Mouse (Mus musculus) right cerebral cortex, adult 2 months (tissue): Measurements from ENCODE around the gene Agps.

Experiments used
- DNase-seq, 2 experiments: peaks; one replicate each; pipeline ENCODE4 v3.0.0; 2021 to 2022; ENCODE audit warnings: low spot score in 2 of 2

The Agps gene

DNA sequence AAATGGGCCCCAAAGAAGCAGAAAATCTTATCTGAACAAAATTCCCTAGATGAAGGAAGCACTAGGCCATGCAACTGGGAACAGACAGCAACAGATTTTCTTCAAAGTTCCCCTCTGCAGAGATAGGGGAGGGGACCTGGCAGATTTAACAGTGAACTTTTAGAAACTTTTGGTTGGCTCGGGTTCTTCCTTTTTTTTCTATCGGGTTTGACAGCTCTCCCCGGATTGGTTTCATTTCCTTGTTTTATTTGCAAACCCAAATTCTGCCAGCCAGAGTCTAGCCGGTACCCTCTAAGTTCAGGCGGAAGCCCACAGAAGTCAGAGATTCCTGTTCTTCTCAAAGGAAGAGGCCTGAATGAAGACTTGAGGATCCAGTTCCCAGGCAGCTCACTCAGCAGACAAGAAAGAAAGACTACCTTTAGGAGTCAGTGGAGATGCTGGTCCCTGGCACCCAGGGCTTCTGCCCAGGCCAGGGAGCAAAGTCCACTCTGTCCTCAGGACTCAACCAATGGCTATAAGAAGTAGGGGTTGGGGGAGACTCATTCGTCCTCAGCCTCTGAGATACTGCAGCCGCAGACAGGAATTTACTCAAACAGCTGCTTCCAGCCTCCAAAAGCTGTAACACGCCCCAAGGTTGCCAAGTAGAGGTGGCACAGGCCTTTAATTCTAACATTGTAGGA, 2.9 kb upstream of the Agps start:
- DNase-seq: no peak

DNA sequence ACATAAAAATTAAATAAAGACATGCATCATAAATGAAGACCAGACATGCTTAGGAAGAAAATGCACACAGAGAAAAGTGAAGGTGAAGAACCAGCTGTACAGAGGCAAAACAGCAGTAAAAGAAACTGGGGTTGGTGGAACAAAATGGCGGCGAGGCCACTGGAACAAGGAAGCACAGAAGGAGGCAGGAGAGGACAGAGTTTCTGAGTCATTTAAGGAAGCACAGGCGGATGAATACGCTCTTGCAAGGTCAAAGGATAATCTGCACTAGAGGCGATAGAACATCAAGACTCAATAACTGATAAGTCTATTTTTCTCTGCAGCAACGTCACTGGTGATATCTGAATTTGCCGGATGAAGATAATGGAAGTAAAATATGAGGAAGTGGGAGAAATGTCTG, 1.7 kb upstream of the Agps start:
- no peak for DNase-seq

DNA sequence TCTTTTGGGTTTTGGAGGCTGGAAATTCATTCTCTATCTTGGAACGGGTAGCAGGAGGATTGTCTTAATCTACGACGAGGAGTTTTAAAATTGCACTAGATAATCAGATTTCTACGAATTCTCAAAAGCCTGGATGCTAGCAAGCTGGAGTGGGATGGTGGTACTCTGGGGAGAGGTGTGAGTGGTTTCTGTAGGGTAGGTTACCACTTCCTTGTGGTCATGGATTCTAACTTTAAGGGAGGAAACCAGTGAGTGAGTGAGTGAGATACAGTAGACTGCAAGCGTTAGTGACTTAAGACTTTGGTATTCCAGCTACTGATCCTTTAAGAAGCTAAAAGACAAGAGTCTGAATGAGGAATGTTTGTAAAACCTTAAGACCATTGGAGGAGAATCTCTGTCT, 804 bp downstream of the Agps start:
- no peak for DNase-seq

GRCm38 (mm10) chr2:75834492-75834891, 2.5 kb downstream of the Agps start:
- DNase-seq: no peak

DNA sequence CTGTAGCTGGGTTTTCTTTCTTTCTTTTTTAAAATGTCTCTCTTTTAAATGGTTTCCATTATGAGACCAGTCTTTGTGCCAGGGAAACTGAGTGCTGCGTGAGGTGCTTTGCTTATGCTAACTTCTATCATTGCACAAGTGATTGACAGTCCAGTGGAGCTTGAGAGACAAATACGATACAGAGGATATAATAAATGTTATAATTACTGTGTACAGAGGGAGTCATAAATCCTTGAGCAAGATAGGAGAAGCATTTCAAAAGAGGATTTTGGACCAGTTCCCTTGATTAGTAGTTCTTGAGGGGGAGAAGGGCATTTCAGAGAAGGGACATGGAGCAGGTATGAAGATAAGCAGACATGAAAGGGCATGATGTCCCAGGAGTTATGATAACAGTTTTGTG, 10.3 kb downstream of the Agps start:
- DNase-seq: no peak

GRCm38 (mm10) chr2:75847708-75848107, 15.7 kb downstream of the Agps start:
- no peak for DNase-seq

DNA sequence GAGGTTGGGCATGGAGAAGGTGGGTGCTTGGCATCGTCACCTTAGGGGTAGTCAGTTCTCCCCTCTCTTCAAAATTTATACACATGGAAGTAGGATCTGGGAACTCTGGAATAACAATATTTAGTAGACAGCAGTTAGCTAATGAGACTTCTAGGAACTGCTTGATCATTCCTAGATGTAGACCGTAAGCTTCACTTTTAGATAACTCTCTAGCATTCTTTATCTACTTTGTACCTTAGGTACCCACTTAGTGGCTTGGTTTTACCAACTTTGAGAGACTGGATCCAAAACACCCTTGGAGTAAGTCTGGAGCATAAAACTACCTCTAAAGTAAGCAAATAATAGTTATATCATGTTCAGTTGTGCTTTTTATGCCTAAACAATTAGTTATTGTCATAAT, 20.5 kb downstream of the Agps start:
- no peak for DNase-seq

DNA sequence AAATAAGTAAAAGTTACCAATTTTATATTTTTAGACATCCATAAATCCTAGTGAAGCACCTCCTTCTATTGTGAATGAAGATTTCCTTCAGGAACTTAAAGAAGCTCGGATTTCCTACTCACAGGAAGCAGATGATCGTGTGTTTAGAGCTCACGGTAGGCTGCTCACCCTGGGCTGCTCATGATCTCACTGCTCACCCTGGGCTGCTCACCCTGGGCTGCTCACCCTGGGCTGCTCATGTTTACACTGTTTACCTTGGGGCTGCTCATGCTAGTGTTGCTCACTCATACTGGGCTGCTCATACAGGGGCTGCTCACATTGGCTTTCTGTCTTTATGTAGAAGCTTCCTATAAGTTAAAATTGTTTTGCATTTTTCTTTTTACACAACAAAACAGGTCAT, 22.2 kb downstream of the Agps start:
- DNase-seq: no peak

GRCm38 (mm10) chr2:75861115-75861514, 29.1 kb downstream of the Agps start:
- no peak for DNase-seq

GRCm38 (mm10) chr2:75869604-75870003, 37.6 kb downstream of the Agps start:
- no peak for DNase-seq

GRCm38 (mm10) chr2:75874008-75874559, 42.1 kb downstream of the Agps start:
- DNase-seq: no peak

- DNase-seq: peak in 1 of 2 experiments; percentile 24
Measured at GRCm38 (mm10) chr2:75879791-75880190, 47.8 kb downstream of the Agps start.

DNA sequence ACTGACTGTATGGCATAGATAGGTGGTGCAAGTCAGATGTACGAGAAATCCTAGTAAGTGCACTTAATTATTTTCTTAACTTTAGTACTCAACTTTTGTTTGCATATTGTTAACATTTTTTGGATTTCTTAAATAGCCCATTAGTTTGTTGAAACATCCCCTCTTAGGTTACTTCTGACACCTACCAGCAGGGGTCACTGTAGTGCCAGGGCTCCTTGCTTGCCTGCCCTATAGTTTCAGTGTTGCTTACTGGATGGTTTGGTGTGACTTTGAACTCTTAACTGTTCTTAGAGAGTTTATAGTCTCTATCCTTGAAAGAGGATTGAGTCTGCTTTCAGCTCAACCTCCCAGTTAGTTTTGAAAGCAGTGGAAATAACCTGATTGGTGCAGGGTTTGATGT, 51.6 kb downstream of the Agps start:
- peak; percentile 57 to 73 for DNase-seq

DNA sequence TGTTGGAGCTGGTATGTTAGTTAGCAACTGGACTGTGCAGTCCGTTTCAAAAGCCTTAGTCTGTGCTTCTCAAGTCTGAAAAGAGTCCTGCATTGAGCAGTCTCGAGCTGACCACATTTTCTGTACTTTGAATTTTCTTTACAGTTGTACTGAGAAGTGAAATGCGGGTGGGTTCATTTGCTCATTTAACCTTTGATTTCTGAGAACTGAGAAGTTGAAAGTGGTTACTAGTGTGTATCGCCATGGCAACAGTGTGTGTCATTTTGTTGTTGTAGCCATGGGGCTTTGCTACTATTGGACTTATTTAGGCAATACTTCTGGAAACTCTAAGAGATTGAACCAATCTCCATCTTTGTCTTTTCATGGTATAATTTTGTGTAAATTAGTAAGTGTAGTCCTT, 60.0 kb downstream of the Agps start:
- DNase-seq: no peak

DNA sequence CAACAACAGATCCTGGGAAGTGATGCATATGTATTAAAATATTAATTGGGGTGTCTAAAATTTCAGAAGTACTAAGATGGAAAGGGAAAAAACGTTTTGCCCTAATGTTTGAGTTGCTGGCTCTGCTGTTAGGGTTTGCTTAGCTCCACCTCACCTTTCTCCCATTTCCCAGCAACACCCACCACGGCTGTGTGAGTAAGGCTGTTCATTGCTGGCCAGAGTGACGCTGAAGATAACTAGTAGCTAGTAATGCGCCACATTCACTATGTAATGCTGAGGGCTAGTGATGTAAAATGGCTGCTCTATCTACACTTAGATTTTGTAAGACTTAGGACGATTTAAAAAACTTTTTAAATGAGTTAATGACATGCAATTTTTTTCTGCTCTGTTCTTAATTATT, 63.7 kb downstream of the Agps start:
- DNase-seq: no peak

DNA sequence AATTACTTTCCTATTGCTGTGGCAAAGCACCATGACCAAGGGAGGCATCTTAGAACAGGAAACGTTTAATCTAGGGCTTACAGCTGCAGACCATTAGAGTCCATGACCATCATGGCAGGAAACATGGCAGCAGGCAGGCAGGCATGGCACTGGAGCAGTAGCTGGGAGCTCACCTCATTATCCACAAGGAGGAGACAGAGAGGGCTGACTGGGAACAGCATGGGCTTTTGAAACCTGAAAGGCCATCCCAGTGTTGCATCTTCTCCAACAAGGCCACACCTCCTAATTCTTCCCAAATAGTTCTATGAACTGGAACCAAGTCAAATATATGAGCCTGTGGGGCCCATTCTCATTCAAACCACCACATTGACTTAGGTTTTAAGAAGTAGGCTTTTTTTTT, 68.3 kb downstream of the Agps start:
- DNase-seq: no peak

DNA sequence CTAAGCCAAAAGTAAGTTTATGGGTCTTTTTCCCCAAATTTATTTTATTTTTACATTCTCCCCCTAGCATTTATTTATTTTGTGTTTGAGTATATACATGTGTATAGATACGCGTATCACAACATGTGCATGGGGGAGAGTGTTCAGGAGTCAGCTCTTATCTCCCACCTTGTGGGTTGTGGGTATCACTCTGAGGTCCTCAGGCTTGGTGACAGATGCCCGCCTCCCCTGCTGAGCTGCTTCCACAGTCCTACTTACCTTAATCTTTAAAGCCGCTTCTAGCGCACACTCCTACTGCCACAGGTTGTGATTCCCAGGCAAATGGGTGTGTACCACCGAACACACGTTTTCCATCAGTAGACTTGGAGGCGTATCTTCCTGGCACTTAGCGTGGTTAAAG, 69.9 kb downstream of the Agps start:
- DNase-seq: no peak

- no peak for DNase-seq
Measured at GRCm38 (mm10) chr2:75907142-75907541, 75.2 kb downstream of the Agps start.

DNA sequence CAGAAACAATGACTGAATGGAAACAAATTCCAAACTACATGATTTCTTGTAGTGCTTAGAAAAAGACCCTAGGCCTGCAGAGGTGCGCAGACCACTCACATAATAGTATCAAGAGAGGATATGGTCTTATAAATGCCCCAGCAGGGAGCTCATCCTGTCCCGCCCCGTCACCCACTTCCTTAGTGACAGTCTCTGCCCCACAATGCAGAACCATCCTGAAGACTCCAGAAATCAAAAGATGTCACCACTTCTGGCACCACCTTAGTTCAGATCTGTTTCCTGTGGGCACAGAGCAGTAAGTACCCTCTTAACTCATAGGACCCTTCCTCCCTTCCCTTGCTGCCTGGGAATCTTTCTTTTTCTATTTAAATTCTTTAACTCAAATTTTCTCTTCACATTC, 83.1 kb downstream of the Agps start:
- no peak for DNase-seq

- DNase-seq: no peak
Measured at GRCm38 (mm10) chr2:75923807-75924340, 91.9 kb downstream of the Agps start.

DNA sequence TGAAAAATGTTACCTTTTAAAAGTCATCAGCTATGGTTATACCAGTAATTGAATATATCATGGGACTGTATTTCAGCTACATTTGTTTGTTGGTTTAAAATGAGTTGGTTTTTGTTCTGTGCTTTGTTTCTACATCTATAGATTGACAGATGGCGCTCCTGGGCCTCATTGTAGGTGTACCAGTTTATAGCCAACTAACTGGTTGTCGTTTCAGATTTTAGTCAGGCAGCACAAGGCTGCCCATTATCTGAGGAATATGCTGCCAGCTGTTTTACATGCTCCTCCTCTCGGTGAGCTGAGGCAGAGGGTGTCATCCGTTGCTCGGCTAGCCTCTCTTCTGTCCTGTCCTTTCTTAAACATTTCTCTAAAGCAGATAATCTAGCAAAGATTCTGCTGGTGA, 94.1 kb downstream of the Agps start:
- DNase-seq: no peak

- DNase-seq: no peak
Measured at GRCm38 (mm10) chr2:75928011-75928410, 96.0 kb downstream of the Agps start.

- no peak for DNase-seq
Measured at GRCm38 (mm10) chr2:75929141-75929540, 97.2 kb downstream of the Agps start.
